Mouse (Mus musculus): ENCODE data around the gene Ephx1.
A peak's percentile ranks its signal among the peaks of the same experiment; 100 is the strongest.
"Not testable (repeated sequence)": the region's sequence is repeated elsewhere in the genome, so short reads cannot be mapped to it uniquely, and the experiment has no call there.

Ephx1 gene

DNA sequence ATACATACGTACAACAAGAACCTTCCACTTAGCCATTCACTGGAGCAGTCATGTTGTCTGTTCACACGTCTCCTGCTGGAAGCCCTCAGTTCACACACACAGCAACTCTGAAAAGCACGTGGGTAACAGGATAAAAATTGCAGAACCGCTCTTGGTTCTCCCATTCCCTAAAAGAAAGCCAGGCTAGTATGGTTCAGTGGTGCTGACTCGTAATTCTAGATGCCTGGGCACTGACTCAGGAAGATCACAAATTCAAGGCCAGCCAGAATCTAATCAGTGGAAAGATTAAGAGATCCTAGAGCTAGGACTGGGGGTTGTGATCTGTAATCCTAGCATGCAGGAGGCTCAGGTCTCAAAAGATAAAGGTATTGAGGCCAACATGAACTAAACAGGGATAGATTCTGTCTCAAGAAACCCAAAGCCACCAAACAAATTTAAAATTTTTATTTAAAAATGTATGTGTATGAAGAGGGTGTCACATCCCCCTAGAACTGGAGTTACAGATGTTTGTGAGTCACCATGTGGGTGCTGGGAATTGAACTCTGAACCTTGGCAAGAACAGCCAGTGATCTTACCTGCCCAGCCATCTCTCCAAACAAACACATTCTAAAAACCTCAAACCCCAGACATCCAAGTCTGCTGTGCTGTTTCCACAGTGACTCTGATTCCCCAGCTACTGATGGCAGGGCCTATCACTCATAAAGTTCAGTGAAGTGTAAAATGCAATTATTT, at the start of gene Ephx1:
Gene Ephx1, minus strand, starts transcription at position 149 of the 732 bp plus-strand sequence.
- no peak for DNase-seq

DNA sequence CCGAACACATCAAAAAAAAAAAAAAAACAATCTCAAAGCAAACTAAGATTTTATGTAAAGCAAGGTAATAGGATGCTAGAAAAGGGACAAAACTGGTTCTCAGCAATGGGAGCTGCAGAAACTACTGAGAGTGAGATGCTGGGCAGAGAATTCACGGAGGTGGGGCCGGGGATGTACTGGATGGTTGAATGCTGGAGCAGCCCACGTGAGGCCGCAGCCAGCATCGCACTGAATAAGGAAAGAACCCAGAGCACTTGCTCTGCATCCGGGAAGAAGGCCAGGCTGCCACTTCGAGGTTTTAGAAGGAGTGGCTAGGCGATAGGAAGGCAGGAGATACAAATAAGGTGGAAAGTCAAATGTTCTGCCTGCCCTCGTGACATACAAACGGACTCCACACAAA, 49.0 kb upstream of the Ephx1 start:
- no peak for DNase-seq

DNA sequence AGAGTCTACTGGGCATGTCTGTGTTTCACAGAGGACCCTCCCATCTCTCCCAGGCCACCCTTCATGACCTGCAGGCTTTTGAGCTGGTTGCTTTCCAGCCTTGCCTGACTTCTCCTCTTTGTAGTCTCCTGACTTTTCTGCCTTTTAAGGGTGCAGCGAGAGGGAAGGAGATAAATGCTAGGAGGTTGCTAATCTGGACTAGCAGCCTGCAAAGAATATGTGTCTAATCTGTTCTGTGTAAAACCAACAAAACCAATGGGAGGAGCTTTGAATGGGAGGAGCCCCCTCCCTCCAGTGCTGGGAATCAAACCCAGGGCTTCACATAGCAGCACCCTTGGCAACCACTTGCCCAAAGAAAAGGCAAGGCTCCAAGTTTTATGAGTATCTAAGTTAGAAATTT, 47.6 kb upstream of the Ephx1 start:
- no peak for DNase-seq

DNA sequence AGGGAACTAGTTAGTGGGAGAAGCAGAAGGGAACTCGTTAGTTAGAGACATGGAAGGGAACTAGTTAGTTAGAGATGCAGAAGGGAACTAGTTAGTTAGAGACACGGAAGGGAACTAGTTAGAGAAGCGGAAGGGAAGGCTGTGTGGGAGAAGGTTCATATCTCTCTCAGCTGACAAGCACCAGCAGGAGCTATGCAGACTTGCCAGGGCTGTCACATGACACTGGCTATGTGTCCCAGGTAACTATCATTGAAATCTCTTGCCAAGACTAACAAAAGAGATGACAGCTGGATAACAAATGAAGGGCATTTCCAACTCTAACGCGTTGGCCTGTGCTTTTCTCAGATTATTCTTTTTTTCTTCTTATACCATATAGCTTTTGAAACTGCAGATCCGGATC, 43.9 kb upstream of the Ephx1 start:
- DNase-seq = peak; percentile 16

DNA sequence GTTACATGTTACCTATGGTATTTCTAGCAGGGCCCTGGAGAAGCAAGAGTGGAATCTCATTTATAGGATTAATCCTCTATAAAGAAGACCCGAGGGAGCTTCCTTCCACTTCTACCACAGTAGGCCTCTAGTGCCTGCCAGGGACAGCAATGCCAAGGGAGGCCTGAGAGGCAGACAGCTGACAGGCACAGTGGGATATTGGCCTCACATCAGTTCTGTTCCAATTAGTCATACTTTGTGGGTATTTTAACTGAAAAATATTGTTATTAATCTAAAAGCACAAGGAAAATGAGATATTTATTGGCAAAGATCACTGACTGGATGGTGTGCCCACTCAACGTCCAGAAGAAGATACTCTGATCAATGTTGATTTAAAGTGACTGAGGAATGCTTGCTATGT, 43.3 kb upstream of the Ephx1 start:
- DNase-seq = peak; percentile 59

DNA sequence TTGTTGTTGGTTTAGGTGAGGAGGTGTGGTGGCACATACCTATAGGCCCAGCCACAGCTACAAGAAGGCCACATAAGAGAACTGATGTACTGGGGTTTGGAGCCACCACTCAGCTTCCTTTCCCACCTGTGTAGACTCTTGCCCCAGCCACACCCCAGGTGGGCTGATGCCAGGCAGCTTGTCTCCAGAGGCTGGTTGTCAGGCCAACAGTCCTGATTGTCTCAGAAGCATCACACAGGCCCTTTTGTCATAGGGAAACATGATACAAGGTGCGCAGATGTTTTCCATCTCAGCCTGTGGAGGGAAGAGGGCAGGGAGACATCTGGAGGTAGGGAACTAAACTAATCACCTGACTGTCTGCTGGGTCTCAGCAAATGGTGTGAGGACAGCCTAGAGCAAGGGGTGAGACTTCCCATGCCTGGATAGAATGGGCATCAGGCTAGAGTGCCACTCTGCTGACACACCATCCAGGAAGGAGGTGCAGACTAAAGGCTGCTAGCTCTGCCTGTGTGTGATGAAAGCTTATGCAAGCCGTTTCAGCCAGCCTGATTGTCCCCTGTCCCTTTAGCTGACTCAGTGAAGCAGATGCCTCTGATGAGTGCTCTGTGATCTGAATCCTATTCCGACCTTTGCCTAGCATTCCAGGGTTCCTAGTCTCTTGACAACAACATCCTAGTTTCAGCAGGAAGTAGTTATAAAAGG, 41.2 kb upstream of the Ephx1 start:
- no peak for DNase-seq

DNA sequence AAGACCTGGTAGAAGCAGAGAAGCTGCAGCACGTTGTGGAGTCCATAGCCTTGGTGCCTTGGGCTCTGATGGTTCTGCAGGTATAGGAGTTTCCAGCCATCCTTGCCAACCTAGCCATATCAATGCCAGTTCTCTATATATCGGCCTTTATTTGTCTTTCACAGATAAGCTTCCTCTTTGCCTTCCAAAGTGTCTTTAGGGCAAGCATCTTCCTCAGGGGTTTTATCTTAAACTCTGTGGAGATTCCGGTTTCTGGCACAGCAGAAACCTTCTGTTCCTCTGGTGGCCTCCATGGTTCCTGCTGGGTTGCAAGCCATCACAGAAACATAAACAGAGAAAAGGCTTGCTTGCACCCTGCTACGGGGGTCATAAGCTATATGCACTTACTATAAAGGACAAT, 32.2 kb upstream of the Ephx1 start:
- DNase-seq = no peak

DNA sequence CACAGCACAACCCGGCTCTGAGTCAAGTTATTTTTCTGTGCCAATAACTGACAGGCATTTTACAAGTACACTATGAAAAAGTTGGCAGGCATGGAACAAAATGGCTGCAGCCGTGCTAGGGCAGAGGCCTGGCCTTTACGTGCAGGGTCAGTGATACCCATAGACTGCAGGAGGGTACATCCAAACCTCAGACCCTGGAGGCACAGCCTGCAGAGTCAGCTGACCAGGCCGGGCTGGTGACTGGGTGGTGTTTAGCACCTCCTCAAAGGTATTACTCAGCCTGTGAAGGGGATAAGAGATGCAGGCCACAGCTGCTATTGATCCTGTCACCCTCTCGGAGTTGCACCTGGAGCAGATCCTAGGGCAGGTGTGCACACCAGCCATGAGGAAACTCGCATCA, 30.2 kb upstream of the Ephx1 start, which contains the start of gene 9130409I23Rik:
Gene 9130409I23Rik, plus strand, starts transcription at position 301 of the 400 bp plus-strand sequence.
- no peak for DNase-seq

DNA sequence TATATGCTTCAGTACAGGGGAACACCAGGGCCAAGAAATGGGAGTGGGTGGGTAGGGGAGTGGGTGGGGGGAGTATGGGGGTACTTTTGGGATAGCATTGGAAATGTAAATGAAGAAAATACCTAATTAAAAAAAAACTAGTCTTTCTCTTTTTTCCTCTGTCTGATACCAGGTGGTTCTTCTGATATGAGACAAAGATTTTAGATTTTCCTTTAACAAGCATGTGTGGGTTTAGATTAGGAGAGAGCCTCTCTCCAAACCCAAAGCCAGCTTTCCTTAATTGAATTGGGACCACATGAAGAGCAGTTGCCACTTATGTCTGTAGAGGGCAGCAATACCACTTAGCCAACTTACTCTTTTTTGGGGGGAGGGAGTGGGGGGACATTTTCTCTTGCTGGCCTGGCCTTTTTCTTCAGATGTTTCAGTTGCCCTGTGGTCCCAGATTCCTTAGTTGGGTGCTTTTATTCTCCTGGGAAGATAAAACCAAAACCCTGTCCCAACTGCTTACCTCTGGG, 28.7 kb upstream of the Ephx1 start:
- no peak for DNase-seq

DNA sequence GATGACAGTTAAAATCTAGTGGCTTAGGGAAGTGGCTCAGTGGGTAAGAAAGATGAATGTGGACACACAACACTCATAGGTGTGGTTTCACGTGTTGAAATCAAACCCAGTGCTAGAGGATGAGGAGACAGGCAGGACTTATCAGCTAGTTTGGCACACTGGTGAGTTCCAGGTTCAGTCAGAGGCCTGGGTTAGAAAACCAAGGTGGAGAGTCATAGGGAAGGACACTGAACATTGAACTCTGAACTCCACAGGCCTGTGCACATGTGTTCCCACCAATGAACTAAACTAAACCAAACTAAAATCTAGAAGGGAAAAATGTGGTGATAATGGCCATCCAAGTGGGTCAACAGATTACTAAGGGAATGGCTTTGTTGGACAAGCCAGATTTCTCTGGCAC, 26.8 kb upstream of the Ephx1 start:
- no peak for DNase-seq

DNA sequence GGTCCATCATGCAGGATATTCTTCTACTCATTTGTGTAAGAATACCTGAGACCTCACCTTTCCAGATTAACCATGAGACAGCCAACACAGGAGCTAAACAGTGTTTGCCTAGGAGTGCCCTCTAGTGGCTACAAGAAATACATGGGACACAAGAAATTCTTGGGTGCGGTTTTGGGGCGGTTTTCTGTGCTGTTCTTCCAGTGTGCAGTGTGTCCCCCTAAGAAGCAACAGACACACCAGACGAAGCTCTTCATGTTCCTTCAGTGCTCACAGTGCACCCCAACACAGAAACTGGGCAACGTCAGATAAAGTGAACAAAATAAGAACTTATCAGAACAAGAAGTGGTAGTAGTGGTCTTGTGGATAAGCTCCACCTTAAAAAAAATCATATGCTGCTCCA, 18.9 kb upstream of the Ephx1 start:
- no peak for DNase-seq

DNA sequence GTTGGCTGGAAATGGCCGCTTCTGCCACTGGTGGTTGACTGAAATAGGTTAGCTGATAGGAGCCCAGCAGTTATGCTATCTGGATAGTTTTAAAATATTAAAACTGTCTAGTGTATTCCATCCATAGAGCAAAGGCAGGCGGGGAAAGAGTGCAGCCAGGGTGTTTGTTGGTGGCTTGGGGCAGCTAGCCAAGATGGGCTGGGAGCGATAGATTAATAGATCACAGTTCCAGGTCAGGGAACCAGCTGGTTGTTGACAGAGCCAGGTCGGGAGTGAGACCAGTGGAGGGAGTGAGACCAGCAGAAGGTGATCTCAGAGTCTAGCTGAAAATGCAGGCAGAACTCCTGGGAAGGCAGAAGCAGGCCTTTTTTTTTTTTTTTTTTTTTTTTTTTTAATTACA, 16.9 kb upstream of the Ephx1 start:
- DNase-seq = no peak

DNA sequence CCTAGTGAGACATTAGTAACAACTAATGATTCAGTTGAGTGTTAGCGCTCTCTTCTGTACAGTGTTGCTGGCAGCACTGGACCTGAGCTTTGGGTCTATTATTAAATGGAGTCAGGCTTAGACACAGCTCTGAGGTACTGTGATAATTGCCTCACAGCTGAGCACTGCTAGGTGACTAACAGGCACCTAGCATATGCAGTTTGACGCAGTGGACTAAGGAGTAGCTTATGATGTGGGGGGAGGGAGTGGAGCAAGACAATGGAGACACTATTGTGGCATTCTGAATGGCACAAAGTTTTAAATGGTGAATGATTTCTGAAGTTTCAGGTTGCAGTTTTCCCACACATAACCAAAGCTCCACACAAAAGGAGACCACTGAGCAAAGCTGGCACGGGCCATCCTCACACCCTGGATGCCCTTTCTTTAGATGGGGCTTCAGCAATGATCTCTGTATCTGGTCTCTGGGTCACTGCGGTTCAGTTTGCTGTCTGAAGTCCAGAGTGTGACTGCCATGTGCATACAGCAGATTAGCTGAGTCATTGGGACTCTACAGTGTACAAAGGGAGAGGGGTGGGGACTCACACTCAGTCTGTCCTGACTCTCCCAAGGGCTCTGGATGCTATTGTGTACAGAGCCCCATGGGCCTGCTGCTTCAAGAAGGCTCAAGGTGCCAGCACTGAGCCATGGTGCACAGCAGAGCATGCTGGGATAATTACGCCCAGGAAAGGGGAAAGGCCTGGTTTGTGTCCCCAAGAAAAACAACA, 14.5 kb upstream of the Ephx1 start:
- DNase-seq = not testable (repeated sequence)

DNA sequence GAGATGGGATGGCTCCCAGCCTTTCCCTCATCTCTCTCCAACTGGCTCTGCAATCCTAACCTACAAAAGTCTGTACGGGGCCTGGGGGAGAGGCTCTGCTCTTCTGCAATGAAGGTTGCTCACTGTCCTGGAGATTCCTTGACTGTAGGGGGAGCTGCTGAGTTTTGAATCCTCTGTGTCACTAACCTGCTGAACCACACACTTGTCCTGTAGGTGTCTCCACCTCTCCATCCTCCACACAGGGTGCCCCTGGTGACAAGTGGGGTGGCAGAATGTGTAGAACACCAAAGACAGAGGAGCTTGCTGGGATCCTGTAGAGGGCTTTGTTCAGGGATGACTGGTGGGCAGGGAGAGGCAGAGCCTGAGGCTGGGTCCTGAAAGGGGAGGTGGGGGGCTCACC, 1.6 kb upstream of the Ephx1 start:
- peak; percentile 66 for DNase-seq

DNA sequence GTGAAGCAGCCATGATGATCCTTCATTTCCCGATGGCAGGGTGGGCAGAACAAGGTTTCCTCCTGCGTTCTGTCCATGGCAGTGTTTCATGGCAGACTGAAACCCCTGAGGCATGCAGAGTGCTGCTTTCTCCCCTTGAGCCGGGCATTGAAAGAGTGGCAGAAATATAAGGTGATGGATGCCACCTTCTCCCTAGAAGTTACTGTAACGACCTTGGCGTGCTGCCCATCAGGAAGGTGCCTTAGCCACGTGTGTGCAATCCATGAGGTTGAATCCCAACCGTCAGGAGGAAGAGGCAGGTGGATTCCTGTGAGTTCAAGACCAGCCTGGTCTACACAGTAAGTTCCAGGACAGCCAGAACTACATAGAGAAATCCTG, 773 bp upstream of the Ephx1 start:
- no peak for DNase-seq

DNA sequence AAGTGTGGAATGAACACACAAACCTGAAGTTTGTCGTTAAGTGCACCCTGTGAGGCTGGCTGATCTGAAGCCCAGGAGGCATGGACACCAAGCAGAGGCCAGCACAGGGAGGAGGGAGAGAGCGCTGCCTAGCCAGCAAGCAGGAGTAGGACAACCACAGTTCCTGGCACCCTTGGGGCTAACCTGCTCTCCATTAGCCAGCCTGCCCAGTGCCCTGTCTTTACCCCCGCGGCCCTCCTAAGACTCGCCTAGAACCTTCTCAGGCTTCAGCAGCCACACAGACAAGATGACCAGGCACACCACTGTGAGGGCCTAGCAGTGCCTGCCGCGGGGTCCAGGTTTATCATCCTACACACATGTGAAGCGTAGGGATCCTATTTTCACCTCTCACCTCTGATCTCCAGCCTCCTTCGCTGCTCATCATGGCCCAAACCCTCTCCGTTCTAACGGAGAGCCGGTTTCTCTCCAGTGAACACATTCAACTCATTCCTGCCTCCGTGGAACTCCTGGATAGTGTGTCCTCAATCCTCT, 2.7 kb downstream of the Ephx1 start:
- DNase-seq = peak; percentile 38

DNA sequence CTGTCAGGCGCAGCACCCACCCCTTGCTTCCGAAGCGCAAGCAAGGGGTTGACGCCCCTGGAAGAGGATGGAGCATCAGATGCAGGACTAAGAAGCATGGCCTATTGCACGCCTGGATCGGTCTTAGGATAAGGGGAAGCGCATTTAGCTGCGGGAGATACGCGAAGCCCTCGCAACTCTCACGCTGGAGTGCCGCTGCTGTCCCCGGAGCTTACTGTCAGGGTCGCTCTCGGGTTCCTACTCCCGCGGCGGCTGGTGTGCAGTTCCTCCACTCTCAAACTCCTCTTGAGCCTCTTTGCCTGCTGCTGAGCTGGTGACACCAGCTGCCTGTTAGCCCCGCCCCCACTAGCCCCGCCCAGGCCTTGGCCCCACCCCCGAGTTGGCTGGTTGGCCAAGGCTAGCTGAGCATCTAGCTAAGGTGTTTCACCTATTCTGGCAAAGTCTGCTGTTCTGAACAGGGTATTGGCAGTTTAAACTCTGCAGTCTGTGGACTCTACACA, 3.4 kb downstream of the Ephx1 start:
- peak; percentile 90 for DNase-seq

DNA sequence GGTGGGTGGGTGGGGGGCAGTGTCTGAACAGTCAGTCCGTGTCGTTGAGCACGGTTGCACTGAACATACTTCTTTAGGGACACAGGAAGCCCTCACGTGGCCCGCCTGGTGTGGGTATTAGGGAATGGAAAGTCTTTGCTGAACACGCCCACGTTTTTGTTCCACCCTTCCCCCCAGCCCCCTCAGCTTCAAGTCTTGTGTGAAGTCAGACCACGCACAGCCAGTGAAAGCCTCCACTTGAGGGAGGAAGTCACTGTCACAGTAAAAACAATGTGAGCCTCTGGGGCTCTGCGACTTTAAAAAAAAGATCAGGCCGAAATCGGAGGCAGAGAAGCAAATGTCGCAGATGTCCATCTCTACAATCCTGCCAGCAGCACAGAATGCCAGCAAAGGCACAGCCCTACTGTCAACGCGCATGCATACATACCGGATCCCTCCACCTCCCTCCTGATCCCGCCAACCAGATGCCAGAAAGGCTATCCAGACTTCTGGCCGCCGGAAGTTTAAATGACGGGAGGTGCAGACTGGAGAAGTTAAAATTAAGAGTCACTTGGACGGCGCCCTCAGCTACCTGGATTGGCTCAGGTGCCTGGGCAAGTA, 4.1 kb downstream of the Ephx1 start:
- peak; percentile 83 for DNase-seq

DNA sequence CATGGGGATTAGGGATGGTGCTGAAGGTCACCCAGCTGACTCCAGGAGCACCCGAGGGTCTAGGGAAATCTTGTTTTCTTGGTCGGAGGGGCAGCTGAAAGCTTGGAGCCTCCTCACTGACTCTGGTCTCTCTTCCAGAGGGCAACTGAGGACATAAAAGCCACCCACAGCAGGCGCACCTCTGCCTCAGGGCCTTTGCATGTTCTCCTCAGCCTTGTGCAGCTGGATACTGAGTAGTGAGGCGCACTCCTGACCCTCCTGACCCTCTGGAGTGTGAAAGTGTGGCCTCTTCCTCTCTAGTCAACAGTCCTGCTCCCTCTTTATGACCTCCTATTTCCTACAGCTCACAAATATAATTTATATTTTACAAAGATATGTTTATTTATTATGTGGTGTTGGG, 4.7 kb downstream of the Ephx1 start:
- no peak for DNase-seq

DNA sequence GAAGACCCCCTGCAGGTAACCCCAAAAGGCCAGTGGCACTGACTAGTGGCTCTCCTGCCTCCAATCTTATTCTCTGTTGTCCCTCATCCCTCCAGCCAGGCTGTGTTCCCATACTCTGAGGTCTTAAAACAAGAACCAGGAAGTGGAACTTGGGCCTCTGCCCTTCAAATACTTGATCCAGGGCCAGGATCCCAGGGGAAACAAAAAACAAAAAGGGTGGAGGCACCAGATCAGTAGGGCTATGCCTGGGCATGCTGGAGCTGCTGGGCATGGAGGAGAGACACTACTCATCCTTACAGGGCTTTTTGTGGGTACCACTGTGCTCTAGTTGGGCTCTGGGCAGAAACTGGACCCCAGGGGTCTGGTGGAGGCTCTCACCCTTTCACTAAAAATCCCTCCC, 5.1 kb downstream of the Ephx1 start:
- peak; percentile 62 for DNase-seq

DNA sequence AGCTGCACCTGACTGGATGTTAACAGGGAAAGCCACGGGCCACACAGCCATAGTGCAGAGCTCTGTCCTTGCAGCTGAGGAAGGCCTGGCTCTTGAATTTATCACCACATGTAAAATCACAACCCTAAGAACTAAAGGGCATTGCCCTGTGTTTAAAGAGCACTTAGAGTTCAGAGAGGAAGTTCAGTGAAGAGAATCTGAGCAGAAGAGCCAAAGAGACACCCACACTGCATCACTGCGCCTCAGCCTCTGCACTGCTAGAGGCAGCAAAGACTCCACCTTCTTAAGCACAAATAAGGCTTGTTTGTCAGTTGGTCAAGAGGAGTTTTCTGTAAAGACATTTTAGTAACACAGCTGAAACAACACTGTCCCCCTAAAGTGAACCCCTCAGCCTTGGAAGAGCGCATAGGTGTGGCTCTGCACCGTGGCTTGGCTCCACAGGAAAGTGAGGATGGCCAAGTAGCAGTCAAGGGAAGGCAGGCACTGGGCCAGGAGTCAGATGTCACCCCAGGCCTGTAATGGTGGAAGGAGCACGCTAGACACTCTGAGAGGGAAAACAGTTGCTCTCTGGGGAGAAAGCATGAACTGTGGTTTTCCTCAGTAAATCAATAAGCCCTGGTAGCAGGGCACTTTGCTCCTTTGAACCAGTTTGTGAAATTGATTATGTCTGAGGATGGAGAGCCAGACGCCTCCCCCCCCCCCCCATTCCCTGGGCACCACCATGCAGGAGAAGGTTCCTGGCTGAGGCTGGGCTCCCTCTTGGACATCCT, 5.8 kb downstream of the Ephx1 start:
- peak; percentile 55 for DNase-seq

DNA sequence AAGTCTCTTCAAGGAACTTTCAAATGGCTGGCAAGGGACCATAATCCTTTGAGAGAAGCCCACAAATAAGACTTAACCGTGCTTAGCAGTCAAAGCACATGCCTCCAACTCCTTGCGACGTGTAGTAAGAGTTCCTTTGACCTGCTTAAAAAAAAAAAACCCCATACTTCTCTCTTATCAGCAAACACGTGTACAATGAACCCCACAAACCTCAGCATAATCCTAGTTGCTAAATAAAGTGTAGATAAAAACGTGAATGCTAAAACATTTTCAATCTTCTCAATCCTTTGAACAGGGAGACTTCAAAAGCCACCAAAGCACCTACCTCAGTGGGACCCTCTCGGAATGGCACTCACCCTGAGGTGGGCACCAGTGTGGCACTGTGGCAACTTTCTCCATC, 7.3 kb downstream of the Ephx1 start:
- no peak for DNase-seq

Measured in cerebellum, adult 11-12 months (tissue).